Mouse (Mus musculus) layer of hippocampus, postnatal 14 days (tissue): ENCODE results near the gene 5730596B20Rik. TPM values are rescaled to one million over a fixed set of nuclear protein-coding genes. Genes with fewer than 3 reads are reported as not detected.

Source experiments
- DNase-seq, 2 experiments: peaks; one replicate each; pipeline ENCODE4 v3.0.0; 2021 to 2022; ENCODE audit warnings: low spot score in 2 of 2, mixed read lengths in 1 of 2
- microRNA-seq, 2 experiments: library from miRNA; unstranded; fragments of <30 nt; microRNA quantifications; one replicate each; pipeline ENCODE4 v1.2.0; 2021
- total RNA-seq, 2 experiments: library from RNA; stranded (reverse); gene quantifications; 2 replicates each; pipeline ENCODE4 v1.2.3; 2021

Gene 5730596B20Rik
- total RNA-seq, 2 experiments from 2014 or later = not detected

- no peak for DNase-seq
These were observed 45.4 kb downstream of the 5730596B20Rik start for GRCm38 (mm10) chr6:52222729-52223128.

DNA sequence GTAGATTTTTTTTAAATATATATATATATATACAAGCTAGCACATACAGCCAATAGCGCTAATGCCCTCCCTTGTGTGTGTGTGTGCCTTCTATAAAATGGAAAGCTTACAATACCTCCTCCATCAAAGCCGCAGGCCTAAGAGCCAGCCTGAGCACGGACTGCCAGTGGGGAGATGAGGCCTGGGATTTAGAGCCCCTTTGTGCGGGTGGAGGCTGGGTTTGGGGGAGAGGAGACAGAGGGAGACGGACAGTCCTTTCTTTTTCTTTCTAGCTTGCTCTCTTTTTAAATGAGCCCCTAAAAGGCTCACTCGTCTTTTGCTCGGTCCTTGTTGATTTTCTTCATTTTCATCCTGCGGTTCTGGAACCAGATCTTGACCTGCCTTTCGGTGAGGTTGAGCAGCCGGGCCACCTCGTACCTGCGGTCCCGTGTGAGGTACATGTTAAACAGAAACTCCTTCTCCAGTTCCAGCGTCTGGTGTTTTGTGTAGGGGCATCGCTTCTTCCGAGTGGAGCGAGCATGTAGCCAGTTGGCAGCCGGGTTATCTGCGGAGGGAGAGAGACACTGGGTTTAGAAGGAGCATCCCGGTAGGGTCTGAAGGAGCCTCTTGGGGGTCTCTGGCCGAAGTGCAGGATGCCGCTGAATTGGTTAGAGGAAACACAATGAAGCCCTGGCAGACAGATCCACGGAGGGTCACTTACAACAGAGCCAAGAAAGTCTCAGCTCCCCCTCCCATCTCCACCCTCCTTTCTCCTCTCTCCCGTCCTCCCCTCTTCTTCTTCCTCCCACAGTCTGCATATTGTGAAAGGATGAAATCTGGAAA lies 46.9 kb downstream of the 5730596B20Rik start:
- no peak for DNase-seq

- no peak for DNase-seq
These were observed 47.8 kb downstream of the 5730596B20Rik start for GRCm38 (mm10) chr6:52224895-52225611.

- DNase-seq = no peak
These were observed 48.6 kb downstream of the 5730596B20Rik start for GRCm38 (mm10) chr6:52225612-52226568.

GRCm38 (mm10) chr6:52226569-52227257 lies 49.4 kb downstream of the 5730596B20Rik start:
- no peak for DNase-seq

DNA sequence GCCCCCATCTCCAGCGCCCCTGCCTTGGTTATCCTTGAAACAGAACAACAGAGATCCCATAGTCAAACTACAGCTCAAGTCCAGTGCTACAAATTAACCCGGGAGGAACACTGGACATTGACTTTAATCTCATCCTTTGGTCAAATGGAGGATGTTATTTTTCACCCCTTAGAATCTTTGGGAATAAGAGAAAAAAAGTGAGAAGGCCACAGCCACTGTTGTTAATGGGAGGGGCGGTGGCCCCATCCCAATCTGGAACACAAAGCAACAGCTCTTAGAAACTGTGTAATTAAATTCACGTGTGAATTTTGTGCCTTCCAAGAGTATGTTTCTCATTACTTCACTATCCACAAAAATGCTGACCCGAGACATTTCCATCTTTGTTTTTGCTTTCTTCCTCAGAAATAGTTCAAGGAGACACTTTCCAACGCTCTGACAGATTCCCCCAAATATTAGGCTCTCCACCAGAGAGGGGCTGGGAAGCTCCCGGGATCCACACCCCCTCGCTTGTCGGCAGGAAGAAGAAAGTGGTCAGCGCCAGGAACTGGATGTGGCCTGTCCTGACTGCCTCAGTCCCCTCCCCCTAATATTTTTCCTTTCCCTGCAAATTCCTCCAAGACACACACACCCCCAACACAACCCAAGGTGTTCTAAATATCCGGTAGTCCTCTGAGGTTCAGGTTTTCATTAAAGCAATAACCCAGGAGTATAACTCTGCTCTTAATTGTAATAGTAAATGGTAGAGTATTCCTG lies 50.3 kb downstream of the 5730596B20Rik start:
- no peak for DNase-seq

DNA sequence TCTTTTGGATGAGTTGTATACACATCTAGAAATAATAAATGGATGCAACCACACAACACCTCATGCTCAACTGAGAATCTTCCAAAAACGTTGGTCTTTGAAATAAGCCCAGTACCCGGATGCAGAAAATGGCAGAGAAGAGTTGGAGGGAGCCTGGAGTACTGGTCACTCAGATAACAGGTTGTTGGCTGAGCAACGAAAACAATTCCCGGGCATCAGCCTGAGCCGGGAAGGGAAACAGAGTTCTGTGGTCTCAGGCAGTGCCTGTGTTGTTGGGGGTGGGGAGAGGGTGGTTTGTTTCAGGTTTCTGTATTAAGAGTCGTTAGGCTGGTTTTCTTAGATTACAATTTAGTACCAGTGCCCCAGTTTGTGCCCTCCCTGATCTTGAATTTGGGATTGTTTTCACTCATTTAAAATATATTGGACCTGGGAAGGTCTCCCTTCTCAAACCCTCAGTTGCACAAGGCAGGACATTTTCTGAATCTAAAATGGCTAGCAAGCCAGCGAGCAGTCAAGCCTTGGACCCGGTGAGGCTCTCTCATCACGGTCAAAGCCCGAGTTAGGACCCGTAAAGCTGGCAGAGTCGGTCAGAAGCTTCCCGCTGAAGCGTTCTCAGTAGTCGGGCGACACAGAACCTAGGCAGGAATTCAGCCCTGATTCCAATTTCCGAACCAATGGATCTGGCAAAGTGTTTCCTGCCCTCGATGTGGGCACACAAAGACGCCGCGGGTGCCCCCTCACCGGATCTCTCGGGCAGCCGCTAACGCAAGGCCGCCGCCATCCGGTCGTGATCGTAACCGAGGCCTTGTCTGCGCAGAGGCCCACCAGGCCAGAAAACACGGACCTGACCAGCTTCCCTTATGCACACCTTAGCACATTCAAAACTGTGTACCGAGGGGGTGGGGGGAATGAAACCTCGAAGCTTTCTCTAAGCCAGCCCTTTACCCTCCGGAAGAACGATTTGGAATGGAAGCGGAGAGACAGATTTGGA lies 51.5 kb downstream of the 5730596B20Rik start:
- DNase-seq = no peak

- DNase-seq = no peak
These were observed 52.5 kb downstream of the 5730596B20Rik start for GRCm38 (mm10) chr6:52229558-52230416.

Small RNA genes within 50 kb of the gene (microRNA-seq; reads per million reads assigned to microRNA genes)
- gene Mir196b = 1.4 to 3.8 reads per million in 2 experiments

Other genes with a start within 250 kb of the 5730596B20Rik start
- 10 to 100 TPM; 10.8 to 11.0 TPM for gene Skap2, start 164.9 kb upstream of the 5730596B20Rik start, total RNA-seq
- not detected for gene Hoxa1, start 19.2 kb upstream of the 5730596B20Rik start, total RNA-seq
- gene Hoxa2, start 12.7 kb upstream of the 5730596B20Rik start, total RNA-seq = not detected
- not detected for gene Hoxa4, start 14.3 kb downstream of the 5730596B20Rik start, total RNA-seq
- gene Hoxa5, start 27.1 kb downstream of the 5730596B20Rik start, total RNA-seq = not detected
- gene Hoxa6, start 31.2 kb downstream of the 5730596B20Rik start, total RNA-seq = not detected
- not detected for gene Hoxa3, start 35.8 kb downstream of the 5730596B20Rik start, total RNA-seq
- not detected for gene Gm28308, start 35.8 kb downstream of the 5730596B20Rik start, total RNA-seq
- gene Hoxa7, start 44.4 kb downstream of the 5730596B20Rik start, total RNA-seq = under 1 TPM; 0.16 to 0.45 TPM
- not detected for gene Hoxa9, start 53.6 kb downstream of the 5730596B20Rik start, total RNA-seq
- gene Hoxa10, start 63.4 kb downstream of the 5730596B20Rik start, total RNA-seq = not detected
- not detected for gene Hoxa11, start 68.3 kb downstream of the 5730596B20Rik start, total RNA-seq
- not detected for gene Hoxa13, start 83.4 kb downstream of the 5730596B20Rik start, total RNA-seq
- not detected for gene Evx1, start 136.0 kb downstream of the 5730596B20Rik start, total RNA-seq